Mouse (Mus musculus) thymus, postnatal 36 days (tissue): ENCODE data around the gene Hoxd4.

Experiments used
- DNase-seq, 2 experiments: peaks; one replicate each; pipeline ENCODE4 v3.0.0; 2022; ENCODE audit warnings: mixed read lengths in 2 of 2

Hoxd4 gene

GRCm38 (mm10) chr2:74711721-74712621, at the start of gene Hoxd4, which contains the start of gene Hoxd3:
Gene Hoxd4 (plus strand): TSS chr2:74711929.
Gene Hoxd3 (plus strand): TSS chr2:74711927.
- DNase-seq = no peak

GRCm38 (mm10) chr2:74663291-74663925, 48.3 kb upstream of the Hoxd4 start:
- no peak for DNase-seq

- no peak for DNase-seq
Observed at GRCm38 (mm10) chr2:74666411-74666810, 45.3 kb upstream of the Hoxd4 start.

GRCm38 (mm10) chr2:74667191-74667841, 44.4 kb upstream of the Hoxd4 start:
- DNase-seq = no peak

GRCm38 (mm10) chr2:74667842-74668357, 43.8 kb upstream of the Hoxd4 start, which contains the start of gene Hoxd13:
Gene Hoxd13 (plus strand): TSS chr2:74668310.
- DNase-seq = no peak

- no peak for DNase-seq
Observed at GRCm38 (mm10) chr2:74668370-74669229, 43.1 kb upstream of the Hoxd4 start.

- no peak for DNase-seq
Observed at GRCm38 (mm10) chr2:74669230-74669578, 42.5 kb upstream of the Hoxd4 start.

- no peak for DNase-seq
Observed at GRCm38 (mm10) chr2:74669650-74670235, 42.0 kb upstream of the Hoxd4 start.

- no peak for DNase-seq
Observed at GRCm38 (mm10) chr2:74670632-74671188, 41.0 kb upstream of the Hoxd4 start.

GRCm38 (mm10) chr2:74671847-74672246, 39.9 kb upstream of the Hoxd4 start:
- no peak for DNase-seq

GRCm38 (mm10) chr2:74672481-74673362, 39.0 kb upstream of the Hoxd4 start:
- peak in 1 of 2 experiments; percentile 37 for DNase-seq

- DNase-seq = no peak
Observed at GRCm38 (mm10) chr2:74673835-74674425, 37.8 kb upstream of the Hoxd4 start.

GRCm38 (mm10) chr2:74674881-74675665, 36.7 kb upstream of the Hoxd4 start, which contains the start of gene Hoxd12:
Gene Hoxd12 (plus strand): TSS chr2:74675013.
- no peak for DNase-seq

- DNase-seq = no peak
Observed at GRCm38 (mm10) chr2:74675666-74676282, 36.0 kb upstream of the Hoxd4 start.

GRCm38 (mm10) chr2:74676376-74677052, 35.2 kb upstream of the Hoxd4 start:
- no peak for DNase-seq

GRCm38 (mm10) chr2:74677106-74677505, 34.6 kb upstream of the Hoxd4 start:
- no peak for DNase-seq

- no peak for DNase-seq
Observed at GRCm38 (mm10) chr2:74678891-74679595, 32.7 kb upstream of the Hoxd4 start, which contains the start of gene Hoxd11. Gene Hoxd11 (plus strand): TSS chr2:74679557.
